Mouse (Mus musculus) gastrocnemius, postnatal 25 days (tissue): ENCODE results near the gene Srrm1. TPM values are rescaled to one million over a fixed set of nuclear protein-coding genes. Genes with fewer than 3 reads are reported as not detected.

Source experiments
- DNase-seq: peaks from one replicate; pipeline ENCODE4 v3.0.0; 2022
- total RNA-seq, 2 experiments: library from RNA; stranded (reverse); gene quantifications; 1 replicate in 1 of 2; 2 replicates in 1 of 2; pipeline ENCODE4 v1.2.3; 2021

Srrm1 gene
- total RNA-seq, 2 experiments from 2014 or later = 52.9 to 58.1 TPM

- peak; percentile 68 for DNase-seq
Observed at GRCm38 (mm10) chr4:135271881-135272616, 81.1 kb downstream of the Srrm1 start.

GRCm38 (mm10) chr4:135271419-135271828 is 81.7 kb downstream of the Srrm1 start:
- DNase-seq = no peak

Other genes starting within 250 kb of the Srrm1 start
- under 1 TPM in 1 of 2 experiments, not detected in 1; 0.11 TPM for gene Runx3, start 232.7 kb downstream of the Srrm1 start, total RNA-seq
- gene Clic4, start 80.5 kb downstream of the Srrm1 start, total RNA-seq = 10 to 100 TPM; 28.6 to 38.0 TPM
- 1 to 10 TPM; 4.0 to 4.2 TPM for gene Ncmap, start 44.9 kb upstream of the Srrm1 start, total RNA-seq
- 1 to 10 TPM; 4.5 to 4.7 TPM for gene Rcan3, start 80.5 kb upstream of the Srrm1 start, total RNA-seq
- under 1 TPM in 1 of 2 experiments, not detected in 1; 0.67 TPM for gene Stpg1, start 141.5 kb upstream of the Srrm1 start, total RNA-seq
- gene Nipal3, start 141.7 kb upstream of the Srrm1 start, total RNA-seq = 10 to 100 TPM; 11.0 to 13.6 TPM
- gene Grhl3, start 220.3 kb upstream of the Srrm1 start, total RNA-seq = under 1 TPM in 1 of 2 experiments, not detected in 1; 0.10 TPM